Mouse (Mus musculus) forebrain, embryonic 14.5 days (tissue): ENCODE measurements around the gene Vsig2. TPM values are rescaled to one million over a fixed set of nuclear protein-coding genes. Genes with fewer than 3 reads are reported as not detected.

Experiments
- ATAC-seq: fragments of 200-750 bp; cut with Nextera tagmentation; 2 replicates; pipeline ENCODE4 v1.8.0; 2017; ENCODE audit warnings: mild to moderate bottlenecking, moderate library complexity
- DNase-seq: peaks from one replicate; pipeline ENCODE4 v3.0.0-alpha.2; 2015; ENCODE audit warnings: low spot score
- H3K27ac ChIP-seq: fragments of 300-500 bp; sonication (generic); 2 replicates; pipeline ENCODE4 v1.5.1; 2014; ENCODE audit warnings: low read depth, mild to moderate bottlenecking, control low read depth, low read length, moderate library complexity
- H3K27me3 ChIP-seq: fragments of 300-500 bp; sonication (generic); replicated peaks from 2 replicates; pipeline ENCODE4 v1.6.1; 2014; ENCODE audit warnings: low read length, control low read depth, mixed read lengths; ENCODE audit not compliant: control insufficient read depth, insufficient read depth
- H3K36me3 ChIP-seq: fragments of 300-500 bp; sonication (generic); 2 replicates; pipeline ENCODE4 v1.6.1; 2014; ENCODE audit warnings: low read length, control low read depth; ENCODE audit not compliant: control insufficient read depth, insufficient read depth
- H3K4me1 ChIP-seq: fragments of 300-500 bp; sonication (generic); 2 replicates; pipeline ENCODE4 v1.6.1; 2014; ENCODE audit warnings: antibody characterized with exemption, low read length, control low read depth; ENCODE audit not compliant: control insufficient read depth, insufficient read depth
- H3K4me2 ChIP-seq: fragments of 300-500 bp; sonication (generic); 2 replicates; pipeline ENCODE4 v1.6.1; 2014; ENCODE audit warnings: mild to moderate bottlenecking, control low read depth, low read length
- H3K4me3 ChIP-seq: fragments of 300-500 bp; sonication (generic); 2 replicates; pipeline ENCODE4 v1.5.1; 2014; ENCODE audit warnings: low read depth, low read length, control low read depth
- H3K9ac ChIP-seq: fragments of 300-500 bp; sonication (generic); 2 replicates; pipeline ENCODE4 v1.6.1; 2014; ENCODE audit warnings: mild to moderate bottlenecking, low read length, control low read depth, moderate library complexity
- H3K9me3 ChIP-seq: fragments of 300-500 bp; sonication (generic); replicated peaks from 2 replicates; pipeline ENCODE4 v1.6.1; 2016; ENCODE audit warnings: low read length, control low read depth, mixed read lengths; ENCODE audit not compliant: control insufficient read depth
- WGBS: fragments of 180-500 bp; shearing (Covaris S2); extraction: QIAGEN DNeasy Blood & Tissue Kit; methylation state at CpG from one replicate; pipeline ENCODE4 v1.1.7; 2014; 5-methylcytosine and 5-hydroxymethylcytosine counted together
- polyA plus RNA-seq: library from polyadenylated mRNA; unstranded; fragments of >200 nt; fragmentation: Nextera tagmentation; extraction: Ambion mirVana; gene quantifications from 2 replicates; pipeline ENCODE4 v1.2.1, GENCODE M21; 2014

The Vsig2 gene
- polyA plus RNA-seq, 1 experiment from 2014 or later = not detected

DNA sequence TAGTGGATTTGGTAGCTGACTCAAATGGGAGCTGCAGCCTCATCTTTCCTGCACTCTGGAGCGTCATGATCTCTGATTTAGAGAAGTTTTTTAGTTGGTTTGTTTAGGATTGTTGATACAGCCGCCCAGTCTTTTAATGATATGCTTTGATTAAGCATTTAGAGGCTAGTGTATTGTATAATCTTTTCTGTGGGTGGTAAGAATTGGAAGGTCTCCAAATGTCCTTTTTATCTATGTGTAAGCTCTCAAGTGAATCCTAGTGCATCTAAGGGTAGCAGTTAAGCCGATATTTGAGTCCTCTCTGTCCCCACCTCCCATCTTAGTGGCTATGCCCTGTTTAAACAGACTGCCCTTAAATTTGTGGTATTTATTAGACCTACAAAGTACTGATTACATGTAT is 24.6 kb upstream of the Vsig2 start:
- Histone ChIP-seq H3K27ac (no peak overlapping the region), H3K9me3 (no peaks in the 10 kb centered on the region), H3K4me3 (no peak overlapping the region), H3K9ac (no peak overlapping the region), H3K27me3 (no peaks in the 10 kb centered on the region), H3K4me1 (no peaks in the 10 kb centered on the region), H3K4me2 (no peak overlapping the region), H3K36me3 (peaks cover 8% of the 10 kb centered on the region)
- WGBS = 71% methylated on average over 3 of the region's 3 CpGs
- ATAC-seq (no peak), DNase-seq (no peak)

GRCm38 (mm10) chr9:37517467-37517866 is 21.6 kb upstream of the Vsig2 start:
- H3K9me3 ChIP-seq = no peaks in the 10 kb centered on the region
- ATAC-seq (no peak), DNase-seq (no peak)
- H3K4me3 ChIP-seq = no peak overlapping the region
- 71% methylated on average over 1 of the region's 1 CpGs for WGBS
- no peak overlapping the region for H3K27ac ChIP-seq
- H3K27me3 ChIP-seq = no peaks in the 10 kb centered on the region
- no peak overlapping the region for H3K9ac ChIP-seq
- H3K4me2 ChIP-seq = no peak overlapping the region
- H3K4me1 ChIP-seq = no peaks in the 10 kb centered on the region
- H3K36me3 ChIP-seq = peaks cover 28% of the 10 kb centered on the region

- Histone ChIP-seq H3K36me3 (peaks cover 39% of the 10 kb centered on the region), H3K4me1 (no peaks in the 10 kb centered on the region), H3K4me2 (no peak overlapping the region), H3K27ac (no peak overlapping the region), H3K27me3 (no peaks in the 10 kb centered on the region), H3K9ac (no peak overlapping the region), H3K4me3 (no peak overlapping the region), H3K9me3 (no peaks in the 10 kb centered on the region)
- ATAC-seq (no peak), DNase-seq (peak; percentile 42)
- WGBS = 82% methylated on average over 8 of the region's 8 CpGs
Observed at GRCm38 (mm10) chr9:37518991-37519390, 20.1 kb upstream of the Vsig2 start.

DNA sequence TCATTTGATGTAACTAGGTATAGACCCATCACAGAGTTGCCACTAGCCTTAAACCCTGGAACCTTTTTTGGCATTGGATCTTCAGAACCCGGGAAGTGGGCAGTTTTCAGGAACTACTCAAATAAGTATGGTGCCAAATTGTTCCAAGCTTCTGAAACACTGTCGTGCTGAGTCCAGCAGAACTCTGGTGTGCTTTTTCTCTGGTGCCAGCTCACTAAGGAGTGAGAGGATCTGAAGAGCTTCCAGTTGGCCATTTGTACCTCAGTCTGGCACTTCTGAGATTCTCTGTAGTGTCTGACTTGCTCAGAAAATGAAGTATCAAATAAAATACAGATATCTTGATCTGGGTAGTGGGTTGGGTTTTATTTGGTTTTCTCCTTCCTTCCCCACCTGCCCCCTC is 19.1 kb upstream of the Vsig2 start:
- no peak for DNase-seq
- peaks cover 44% of the 10 kb centered on the region for H3K36me3 ChIP-seq
- no peaks in the 10 kb centered on the region for H3K27me3 ChIP-seq
- no peaks in the 10 kb centered on the region for H3K9me3 ChIP-seq
- H3K4me3 ChIP-seq = no peak overlapping the region
- H3K4me2 ChIP-seq = no peak overlapping the region
- H3K27ac ChIP-seq = no peak overlapping the region
- 89% methylated on average over 2 of the region's 2 CpGs for whole genome bisulfite sequencing
- no peak for ATAC-seq
- no peak overlapping the region for H3K9ac ChIP-seq
- no peaks in the 10 kb centered on the region for H3K4me1 ChIP-seq

- Histone ChIP-seq H3K27ac (no peak overlapping the region), H3K4me1 (peaks cover 2% of the 10 kb centered on the region; the same call in 1 of the 2 replicates), H3K36me3 (peaks cover 30% of the 10 kb centered on the region), H3K9ac (no peak overlapping the region), H3K9me3 (no peaks in the 10 kb centered on the region), H3K4me3 (no peak overlapping the region), H3K4me2 (no peak overlapping the region), H3K27me3 (peaks cover 41% of the 10 kb centered on the region)
- DNase-seq (no peak), ATAC-seq (no peak)
- WGBS = 97% methylated on average over 2 of the region's 2 CpGs
Observed at GRCm38 (mm10) chr9:37525461-37525860, 13.6 kb upstream of the Vsig2 start.

GRCm38 (mm10) chr9:37526443-37527395 is 12.3 kb upstream of the Vsig2 start:
- Histone ChIP-seq H3K27me3 (peaks cover 43% of the 10 kb centered on the region), H3K4me3 (no peak overlapping the region), H3K27ac (no peak overlapping the region), H3K9ac (0 out of 2 replicates have a peak overlapping the region, but pooled peaks have one; percentile 13), H3K4me2 (no peak overlapping the region), H3K4me1 (peaks cover 4% of the 10 kb centered on the region; the same call in 1 of the 2 replicates), H3K9me3 (no peaks in the 10 kb centered on the region), H3K36me3 (peaks cover 21% of the 10 kb centered on the region)
- no peak for DNase-seq
- 30% methylated on average over 21 of the region's 21 CpGs for WGBS
- ATAC-seq = no peak

DNA sequence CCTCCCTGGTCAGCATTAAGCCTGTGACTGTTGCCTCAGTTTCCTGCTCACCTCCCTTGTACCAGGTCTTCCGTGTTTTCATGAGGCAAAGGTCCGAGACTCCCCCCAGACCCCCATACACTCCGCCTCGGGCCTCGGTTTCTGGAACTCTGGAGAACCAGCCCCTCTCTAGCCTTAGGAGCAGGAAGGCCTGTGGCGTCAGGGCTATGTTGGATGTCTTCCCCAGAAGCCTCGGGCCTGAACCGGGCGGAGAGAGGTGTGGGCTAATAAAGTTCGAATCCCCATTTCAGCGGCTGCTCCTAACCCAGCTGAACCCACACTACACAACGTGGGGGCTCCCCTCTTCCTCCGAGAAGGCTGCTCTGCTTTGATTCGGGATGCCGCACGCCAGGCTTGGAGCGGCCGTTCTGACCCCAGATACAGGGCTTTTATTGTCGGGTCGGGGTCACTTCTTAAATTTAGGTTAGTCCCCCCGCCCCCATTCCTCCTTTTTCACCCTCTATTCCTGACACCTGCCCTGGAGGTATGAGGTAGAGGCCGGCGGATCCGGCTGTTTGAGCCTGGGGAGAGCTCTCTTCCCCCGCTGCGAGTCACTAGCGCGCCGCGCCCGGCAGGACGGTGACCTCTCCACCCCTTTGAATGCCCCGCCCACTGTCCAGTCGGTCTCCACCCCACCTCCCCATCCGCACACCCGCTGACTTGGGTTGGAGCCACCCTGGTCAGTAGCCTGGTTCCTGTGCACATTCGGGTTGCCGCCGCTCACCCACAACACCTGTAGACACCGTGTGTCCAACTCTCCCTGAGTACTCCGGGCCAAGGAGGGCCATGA is 11.4 kb upstream of the Vsig2 start, which contains the start of gene Esam:
Gene Esam, plus strand, starts transcription at position 683 of the 829 bp plus-strand sequence.
- H3K36me3 ChIP-seq = peaks cover 19% of the 10 kb centered on the region
- ATAC-seq (no peak), DNase-seq (no peak)
- peak within 1 kb of the TSS; percentile 2; the same call in 1 of the 2 replicates for H3K4me3 ChIP-seq
- WGBS = 8% methylated on average over 41 of the region's 41 CpGs
- H3K9ac ChIP-seq = 0 out of 2 replicates have a peak within 1 kb of the TSS, but pooled peaks have one; percentile 13
- H3K27me3 ChIP-seq = peaks cover 43% of the 10 kb centered on the region
- H3K9me3 ChIP-seq = no peaks in the 10 kb centered on the region
- no peak within 1 kb of the TSS for H3K4me2 ChIP-seq
- H3K27ac ChIP-seq = no peak within 1 kb of the TSS
- H3K4me1 ChIP-seq = peaks cover 4% of the 10 kb centered on the region; the same call in 1 of the 2 replicates

DNA sequence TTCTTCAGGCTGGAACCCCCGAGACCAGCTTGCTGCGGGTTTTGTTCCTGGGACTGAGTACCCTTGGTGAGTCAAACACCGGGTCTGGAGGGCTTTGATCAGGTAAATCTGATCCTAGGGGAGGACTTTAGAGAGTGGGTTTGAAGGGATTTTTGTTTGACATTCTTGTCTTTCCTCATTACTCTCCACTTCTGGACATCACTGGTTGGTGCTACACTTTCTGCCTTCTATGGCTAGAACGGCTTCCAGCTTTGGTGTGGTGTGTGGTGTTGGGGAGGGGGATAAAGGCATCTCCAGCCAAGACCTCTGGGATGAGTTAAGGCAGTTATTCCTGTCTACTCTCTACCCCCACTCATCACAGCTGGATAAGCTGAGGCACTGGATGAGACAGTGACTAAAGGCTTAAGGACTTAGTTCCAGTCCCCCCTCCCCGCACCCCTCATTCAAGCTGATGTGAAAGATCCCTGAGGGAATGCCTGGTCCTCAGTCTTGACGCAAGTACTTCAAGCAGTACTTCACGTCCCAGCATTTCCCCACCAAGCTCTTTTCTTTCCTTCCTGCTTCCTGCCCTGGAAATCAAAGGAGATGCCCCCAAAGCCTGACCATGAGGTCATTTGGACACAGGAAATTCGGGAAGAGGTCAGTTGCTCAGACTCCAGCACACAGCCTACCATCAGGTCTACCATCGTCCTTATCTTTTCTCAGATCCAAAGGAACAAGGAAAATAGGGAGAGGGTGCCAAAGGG is 10.7 kb upstream of the Vsig2 start:
- no peak for DNase-seq
- Histone ChIP-seq H3K27me3 (peaks cover 43% of the 10 kb centered on the region), H3K9ac (no peak overlapping the region), H3K27ac (no peak overlapping the region), H3K36me3 (peaks cover 11% of the 10 kb centered on the region), H3K4me2 (no peak overlapping the region), H3K9me3 (no peaks in the 10 kb centered on the region), H3K4me3 (peak overlapping the region; percentile 2; the same call in 1 of the 2 replicates), H3K4me1 (peaks cover 4% of the 10 kb centered on the region; the same call in 1 of the 2 replicates)
- WGBS = 31% methylated on average over 9 of the region's 9 CpGs
- no peak for ATAC-seq
